Mouse (Mus musculus): ENCODE data around the gene Fgf6. TPM values are rescaled to one million over a fixed set of nuclear protein-coding genes. Genes with fewer than 3 reads are reported as not detected.

Gene Fgf6
- under 1 TPM; 0.26 to 0.53 TPM for total RNA-seq (2021)

- intact Hi-C loops (cut with DNase I), result no loop called here
- no peak for DNase-seq (ENCODE audit: low spot score)
Measured at GRCm38 (mm10) chr6:127014906-127015770, at the start of gene Fgf6. TSS of gene Fgf6 (plus strand) at chr6:127015586.

GRCm38 (mm10) chr6:126966241-126967026 lies 49.0 kb upstream of the Fgf6 start:
- no peak for DNase-seq (ENCODE audit: low spot score)
- intact Hi-C loops (cut with DNase I), result no loop called here

- DNase-seq (ENCODE audit: low spot score), result no peak
- intact Hi-C loops (cut with DNase I), result no loop called here
Measured at GRCm38 (mm10) chr6:126981539-126982234, 33.7 kb upstream of the Fgf6 start.

GRCm38 (mm10) chr6:126993676-126994075 lies 21.7 kb upstream of the Fgf6 start:
- no peak for DNase-seq (ENCODE audit: low spot score)
- intact Hi-C loops (cut with DNase I), result no loop called here

GRCm38 (mm10) chr6:126995494-126995893 lies 19.9 kb upstream of the Fgf6 start:
- intact Hi-C loops (cut with DNase I), result no loop called here
- DNase-seq (ENCODE audit: low spot score), result no peak

GRCm38 (mm10) chr6:126996399-126996798 lies 19.0 kb upstream of the Fgf6 start:
- intact Hi-C loops (cut with DNase I), result no loop called here

GRCm38 (mm10) chr6:127005646-127006045 lies 9.7 kb upstream of the Fgf6 start:
- DNase-seq (ENCODE audit: low spot score), result no peak
- intact Hi-C loops (cut with DNase I), result no loop called here

More at GRCm38 (mm10) chr6:126996399-126996798, 19.0 kb upstream of the Fgf6 start:
- DNase-seq (ENCODE audit: low spot score), result no peak

GRCm38 (mm10) chr6:127006551-127006950 lies 8.8 kb upstream of the Fgf6 start:
- DNase-seq (ENCODE audit: low spot score), result no peak
- intact Hi-C loops (cut with DNase I), result no loop called here

GRCm38 (mm10) chr6:127010021-127010420 lies 5.4 kb upstream of the Fgf6 start:
- intact Hi-C loops (cut with DNase I), result no loop called here
- DNase-seq (ENCODE audit: low spot score), result no peak

- intact Hi-C loops (cut with DNase I), result no loop called here
- no peak for DNase-seq (ENCODE audit: low spot score)
Measured at GRCm38 (mm10) chr6:127011947-127012535, 3.3 kb upstream of the Fgf6 start.

- DNase-seq (ENCODE audit: low spot score), result no peak
- intact Hi-C loops (cut with DNase I), result no loop called here
Measured at GRCm38 (mm10) chr6:127019254-127019653, 3.9 kb downstream of the Fgf6 start.

- no peak for DNase-seq (ENCODE audit: low spot score)
Measured at GRCm38 (mm10) chr6:127020431-127020830, 5.0 kb downstream of the Fgf6 start.

GRCm38 (mm10) chr6:127024836-127025235 lies 9.4 kb downstream of the Fgf6 start:
- DNase-seq (ENCODE audit: low spot score), result no peak
- intact Hi-C loops (cut with DNase I), result no loop called here

More at GRCm38 (mm10) chr6:127020431-127020830, 5.0 kb downstream of the Fgf6 start:
- intact Hi-C loops (cut with DNase I), result no loop called here

GRCm38 (mm10) chr6:127034760-127035159 lies 19.4 kb downstream of the Fgf6 start:
- DNase-seq (ENCODE audit: low spot score), result no peak
- intact Hi-C loops (cut with DNase I), result loop anchor here (1.0 kb wide), 1 partner anchor 79 kb away; no protein-coding TSS in a partner anchor

- DNase-seq (ENCODE audit: low spot score), result no peak
- intact Hi-C loops (cut with DNase I), result no loop called here
Measured at GRCm38 (mm10) chr6:127044909-127045308, 29.5 kb downstream of the Fgf6 start.

- DNase-seq (ENCODE audit: low spot score), result no peak
- intact Hi-C loops (cut with DNase I), result no loop called here
Measured at GRCm38 (mm10) chr6:127050847-127051246, 35.5 kb downstream of the Fgf6 start.

- intact Hi-C loops (cut with DNase I), result no loop called here
Measured at GRCm38 (mm10) chr6:127056990-127057588, 41.7 kb downstream of the Fgf6 start.

GRCm38 (mm10) chr6:127059975-127060374 lies 44.6 kb downstream of the Fgf6 start:
- DNase-seq (ENCODE audit: low spot score), result no peak
- intact Hi-C loops (cut with DNase I), result no loop called here

More at GRCm38 (mm10) chr6:127056990-127057588, 41.7 kb downstream of the Fgf6 start:
- DNase-seq (ENCODE audit: low spot score), result no peak

- no peak for DNase-seq (ENCODE audit: low spot score)
- intact Hi-C loops (cut with DNase I), result no loop called here
Measured at GRCm38 (mm10) chr6:127063915-127064314, 48.5 kb downstream of the Fgf6 start.

All from heart, postnatal 25 days (tissue).